Mouse (Mus musculus): Measurements from ENCODE around the gene Pdik1l. TPM values are rescaled to one million over a fixed set of nuclear protein-coding genes. Genes with fewer than 3 reads are reported as not detected.

Pdik1l gene
- polyA plus RNA-seq, 1 experiment from 2014 or later, result 10.0 TPM

- WGBS, result 14% methylated on average over 11 of the region's 11 CpGs
- H3K4me3 ChIP-seq (ENCODE audit: low read depth, low read length), result no peak overlapping the region; the same call in 1 of the 2 replicates
- ATAC-seq, result no peak
- TF ChIP-seq CTCF (IDR thresholded peaks at IDR 0.05) (no peak), EP300 (IDR thresholded peaks at IDR 0.05) (no peak)
- DNase-seq (ENCODE audit: low spot score), result peak; percentile 49
- H3K27me3 ChIP-seq (replicated peaks; ENCODE audit: insufficient read depth, low read length), result no peaks in the 10 kb centered on the region
- peaks cover 9% of the 10 kb centered on the region; the same call in 1 of the 2 replicates for H3K4me1 ChIP-seq (ENCODE audit: insufficient read depth, low read depth, low read length)
- peak overlapping the region; percentile 1; the same call in 1 of the 2 replicates for H3K9ac ChIP-seq (replicated peaks; ENCODE audit: low read depth)
- H3K36me3 ChIP-seq (ENCODE audit: insufficient read depth, low read length), result no peaks in the 10 kb centered on the region
- peak overlapping the region; percentile 94 for H3K4me2 ChIP-seq (replicated peaks; ENCODE audit: low read depth, low read length)
- H3K27ac ChIP-seq (ENCODE audit: low read length), result peak overlapping the region; percentile 98; the same call in 1 of the 2 replicates
- no peaks in the 10 kb centered on the region for H3K9me3 ChIP-seq (ENCODE audit: low read length)
These were observed 932 bp upstream of the Pdik1l start for GRCm38 (mm10) chr4:134288397-134289256.

- TF ChIP-seq EP300 (IDR thresholded peaks at IDR 0.05) (no peak), CTCF (IDR thresholded peaks at IDR 0.05) (peak; percentile 59)
- peak overlapping the region; percentile 86 for H3K9ac ChIP-seq (replicated peaks; ENCODE audit: low read depth)
- peak overlapping the region; percentile 98 for H3K27ac ChIP-seq (ENCODE audit: low read length)
- ATAC-seq (peak; percentile 96), DNase-seq (ENCODE audit: low spot score) (peak; percentile 95)
- no peaks in the 10 kb centered on the region for H3K9me3 ChIP-seq (ENCODE audit: low read length)
- WGBS, result 1% methylated on average over 17 of the region's 59 CpGs
- no peaks in the 10 kb centered on the region for H3K27me3 ChIP-seq (replicated peaks; ENCODE audit: insufficient read depth, low read length)
- H3K4me1 ChIP-seq (ENCODE audit: insufficient read depth, low read depth, low read length), result peaks cover 9% of the 10 kb centered on the region; the same call in 1 of the 2 replicates
- H3K4me3 ChIP-seq (ENCODE audit: low read depth, low read length), result peak overlapping the region; percentile 93
- H3K36me3 ChIP-seq (ENCODE audit: insufficient read depth, low read length), result 0 out of 2 replicates have a peak, but pooled peaks cover under 1% of the 10 kb centered on the region
- H3K4me2 ChIP-seq (replicated peaks; ENCODE audit: low read depth, low read length), result peak overlapping the region; percentile 94
These were observed 529 bp downstream of the Pdik1l start for GRCm38 (mm10) chr4:134287168-134287564.

- WGBS, result under 1% methylated on average over 52 of the region's 59 CpGs
- ATAC-seq, result peak; percentile 20
- H3K4me3 ChIP-seq (ENCODE audit: low read depth, low read length), result peak overlapping the region; percentile 93
- H3K9me3 ChIP-seq (ENCODE audit: low read length), result no peaks in the 10 kb centered on the region
- H3K27ac ChIP-seq (ENCODE audit: low read length), result peak overlapping the region; percentile 98
- H3K36me3 ChIP-seq (ENCODE audit: insufficient read depth, low read length), result 0 out of 2 replicates have a peak, but pooled peaks cover 6% of the 10 kb centered on the region
- H3K27me3 ChIP-seq (replicated peaks; ENCODE audit: insufficient read depth, low read length), result no peaks in the 10 kb centered on the region
- peak overlapping the region; percentile 94 for H3K4me2 ChIP-seq (replicated peaks; ENCODE audit: low read depth, low read length)
- peaks cover 9% of the 10 kb centered on the region; the same call in 1 of the 2 replicates for H3K4me1 ChIP-seq (ENCODE audit: insufficient read depth, low read depth, low read length)
- peak; percentile 42 for DNase-seq (ENCODE audit: low spot score)
- no peak for TF ChIP-seq CTCF (IDR thresholded peaks at IDR 0.05)
- TF ChIP-seq EP300 (IDR thresholded peaks at IDR 0.05), result no peak
- peak overlapping the region; percentile 86 for H3K9ac ChIP-seq (replicated peaks; ENCODE audit: low read depth)
These were observed 1.2 kb downstream of the Pdik1l start for GRCm38 (mm10) chr4:134286226-134287167.

- peaks cover 9% of the 10 kb centered on the region; the same call in 1 of the 2 replicates for H3K4me1 ChIP-seq (ENCODE audit: insufficient read depth, low read depth, low read length)
- H3K9ac ChIP-seq (replicated peaks; ENCODE audit: low read depth), result no peak overlapping the region
- H3K4me2 ChIP-seq (replicated peaks; ENCODE audit: low read depth, low read length), result no peak overlapping the region
- 0 out of 2 replicates have a peak, but pooled peaks cover 10% of the 10 kb centered on the region for H3K36me3 ChIP-seq (ENCODE audit: insufficient read depth, low read length)
- no peak for TF ChIP-seq EP300 (IDR thresholded peaks at IDR 0.05)
- TF ChIP-seq CTCF (IDR thresholded peaks at IDR 0.05), result no peak
- no peak overlapping the region for H3K27ac ChIP-seq (ENCODE audit: low read length)
- no peak for ATAC-seq
- no peaks in the 10 kb centered on the region for H3K27me3 ChIP-seq (replicated peaks; ENCODE audit: insufficient read depth, low read length)
- no peak for DNase-seq (ENCODE audit: low spot score)
- H3K9me3 ChIP-seq (ENCODE audit: low read length), result no peaks in the 10 kb centered on the region
- H3K4me3 ChIP-seq (ENCODE audit: low read depth, low read length), result no peak overlapping the region
- 82% methylated on average over 2 of the region's 2 CpGs for WGBS
These were observed 2.8 kb downstream of the Pdik1l start for GRCm38 (mm10) chr4:134284942-134285341.

- H3K9me3 ChIP-seq (ENCODE audit: low read length), result no peaks in the 10 kb centered on the region
- 5% methylated on average over 14 of the region's 14 CpGs for WGBS
- peaks cover 13% of the 10 kb centered on the region for H3K36me3 ChIP-seq (ENCODE audit: insufficient read depth, low read length)
- no peak overlapping the region for H3K9ac ChIP-seq (replicated peaks; ENCODE audit: low read depth)
- peak overlapping the region; percentile 21; the same call in 1 of the 2 replicates for H3K4me3 ChIP-seq (ENCODE audit: low read depth, low read length)
- H3K27ac ChIP-seq (ENCODE audit: low read length), result peak overlapping the region; percentile 38; the same call in 1 of the 2 replicates
- peaks cover 4% of the 10 kb centered on the region; the same call in 1 of the 2 replicates for H3K4me1 ChIP-seq (ENCODE audit: insufficient read depth, low read depth, low read length)
- no peak for TF ChIP-seq CTCF (IDR thresholded peaks at IDR 0.05)
- no peak for TF ChIP-seq EP300 (IDR thresholded peaks at IDR 0.05)
- peak overlapping the region; percentile 40 for H3K4me2 ChIP-seq (replicated peaks; ENCODE audit: low read depth, low read length)
- peak; percentile 75 for DNase-seq (ENCODE audit: low spot score)
- peak; percentile 62 for ATAC-seq
- H3K27me3 ChIP-seq (replicated peaks; ENCODE audit: insufficient read depth, low read length), result no peaks in the 10 kb centered on the region
These were observed 14.0 kb downstream of the Pdik1l start for GRCm38 (mm10) chr4:134273417-134274345.
